Mouse (Mus musculus) hindbrain, embryonic 15.5 days (tissue): ENCODE results near the gene Lysmd1. TPM values are rescaled to one million over a fixed set of nuclear protein-coding genes. Genes with fewer than 3 reads are reported as not detected.

Experiments used
- ATAC-seq: fragments of 200-750 bp; cut with Nextera tagmentation; 2 replicates; pipeline ENCODE4 v1.8.0; 2017; ENCODE audit warnings: low read depth, moderate number of reproducible peaks, moderate TSS enrichment; ENCODE audit not compliant: low FRiP score
- H3K27ac ChIP-seq: fragments of 300-500 bp; sonication (generic); replicated peaks from 2 replicates; pipeline ENCODE4 v1.5.1; 2015; ENCODE audit warnings: mild to moderate bottlenecking, inconsistent platforms
- H3K27me3 ChIP-seq: fragments of 300-500 bp; sonication (generic); 2 replicates; pipeline ENCODE4 v1.6.1; 2015; ENCODE audit warnings: control low read depth, inconsistent platforms
- H3K36me3 ChIP-seq: fragments of 300-500 bp; sonication (generic); 2 replicates; pipeline ENCODE4 v1.6.1; 2015; ENCODE audit warnings: control low read depth, inconsistent platforms
- H3K4me1 ChIP-seq: fragments of 300-500 bp; sonication (generic); replicated peaks from 2 replicates; pipeline ENCODE4 v1.6.1; 2015; ENCODE audit warnings: control low read depth, inconsistent platforms
- H3K4me2 ChIP-seq: fragments of 300-500 bp; sonication (generic); 2 replicates; pipeline ENCODE4 v1.6.1; 2015; ENCODE audit warnings: moderate library complexity, mild to moderate bottlenecking, inconsistent platforms
- H3K4me3 ChIP-seq: fragments of 300-500 bp; sonication (generic); 2 replicates; pipeline ENCODE4 v1.5.1; 2015; ENCODE audit warnings: mild to moderate bottlenecking, inconsistent platforms
- H3K9ac ChIP-seq: fragments of 300-500 bp; sonication (generic); 2 replicates; pipeline ENCODE4 v1.6.1; 2015; ENCODE audit warnings: inconsistent platforms
- H3K9me3 ChIP-seq: fragments of 300-500 bp; sonication (generic); 2 replicates; pipeline ENCODE4 v1.6.1; 2016; ENCODE audit warnings: control low read depth, inconsistent platforms
- whole genome bisulfite sequencing: fragments of 180-500 bp; shearing (Covaris S2); methylation state at CpG from one replicate; pipeline ENCODE4 v1.1.7; 2015; 5-methylcytosine and 5-hydroxymethylcytosine counted together
- microRNA-seq: library from miRNA; unstranded; fragments of <30 nt; microRNA quantifications from one replicate; pipeline ENCODE4, GENCODE M21; 2016
- polyA plus RNA-seq: library from polyadenylated mRNA; unstranded; fragments of >200 nt; fragmentation: Nextera tagmentation; extraction: Ambion mirVana; gene quantifications from 2 replicates; pipeline ENCODE4 v1.2.1, GENCODE M21; 2015

Lysmd1 gene
- polyA plus RNA-seq, 1 experiment from 2014 or later: 45.0 TPM

DNA sequence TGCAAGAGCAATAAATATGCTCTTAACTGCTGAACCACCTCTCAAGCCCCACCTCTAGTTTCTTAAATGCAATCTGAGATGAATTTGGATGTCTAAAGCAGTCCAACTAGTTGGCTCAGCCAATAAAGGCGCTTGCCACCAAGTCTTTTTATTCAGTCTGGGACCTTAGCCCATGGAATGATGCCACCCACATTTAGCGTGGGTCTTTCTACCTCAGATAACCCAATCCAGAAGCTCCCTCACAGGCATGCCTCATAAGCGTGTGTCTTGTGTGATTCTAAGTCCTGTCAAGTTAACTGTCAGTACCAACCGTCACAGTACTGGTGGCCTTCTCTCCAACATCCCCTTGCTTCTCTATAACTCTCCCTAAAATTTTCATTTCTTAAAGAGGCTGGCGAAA, 45.1 kb downstream of the Lysmd1 start:
- Histone ChIP-seq H3K27ac (no peak overlapping the region), H3K4me3 (no peak overlapping the region), H3K4me2 (no peak overlapping the region), H3K9ac (no peak overlapping the region), H3K36me3 (no peaks in the 10 kb centered on the region), H3K4me1 (peaks cover 5% of the 10 kb centered on the region), H3K27me3 (no peaks in the 10 kb centered on the region), H3K9me3 (no peaks in the 10 kb centered on the region)
- no peak for ATAC-seq
- WGBS: 92% methylated on average over 5 of the region's 5 CpGs

DNA sequence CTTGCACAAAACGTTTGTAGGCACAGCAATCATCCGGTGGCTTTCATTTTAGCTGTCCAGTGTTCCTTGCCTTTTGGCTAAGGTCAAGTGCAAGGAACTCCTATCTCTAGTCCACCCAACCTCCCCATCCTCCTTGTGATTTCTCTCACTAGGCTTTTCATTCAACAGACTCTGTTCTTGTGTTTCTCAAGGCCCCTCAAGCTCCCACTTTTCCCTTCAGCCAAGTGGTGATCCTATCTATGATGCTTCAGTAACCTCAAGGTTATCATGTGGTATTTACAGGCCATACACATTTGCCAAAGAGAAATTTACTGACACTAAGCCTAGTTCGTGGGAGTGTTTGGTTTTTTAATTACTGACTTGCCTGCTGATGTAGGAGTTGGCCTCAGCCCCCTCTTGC, 46.0 kb downstream of the Lysmd1 start:
- Histone ChIP-seq H3K27me3 (no peaks in the 10 kb centered on the region), H3K9ac (no peak overlapping the region), H3K9me3 (no peaks in the 10 kb centered on the region), H3K4me3 (no peak overlapping the region), H3K27ac (no peak overlapping the region), H3K36me3 (no peaks in the 10 kb centered on the region; the same call in 1 of the 2 replicates), H3K4me2 (no peak overlapping the region), H3K4me1 (no peaks in the 10 kb centered on the region)
- WGBS: 74% methylated on average over 3 of the region's 3 CpGs
- no peak for ATAC-seq

DNA sequence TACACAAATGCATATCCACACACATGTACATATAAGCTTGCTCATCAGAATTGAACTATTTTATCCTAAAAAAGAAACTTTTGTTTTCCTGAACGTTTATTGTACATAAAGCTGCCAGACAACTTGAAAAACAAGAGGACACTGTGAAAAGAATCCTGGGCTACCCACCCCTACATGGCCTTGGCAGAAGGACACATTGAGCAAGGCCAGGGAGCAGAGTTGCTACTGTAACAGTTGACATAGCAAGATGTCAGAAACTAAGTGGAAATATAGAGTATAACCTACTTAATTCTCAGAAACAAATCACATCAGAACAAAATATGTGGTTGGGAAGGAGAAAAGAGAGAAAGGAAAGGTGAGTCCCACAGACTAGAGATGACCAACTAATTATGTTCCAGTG, 48.0 kb downstream of the Lysmd1 start:
- no peak for ATAC-seq
- 66% methylated on average over 1 of the region's 1 CpGs for WGBS
- Histone ChIP-seq H3K9me3 (no peaks in the 10 kb centered on the region), H3K27ac (no peak overlapping the region), H3K27me3 (no peaks in the 10 kb centered on the region), H3K9ac (no peak overlapping the region), H3K36me3 (peaks cover 12% of the 10 kb centered on the region), H3K4me2 (no peak overlapping the region), H3K4me1 (no peaks in the 10 kb centered on the region), H3K4me3 (no peak overlapping the region)

DNA sequence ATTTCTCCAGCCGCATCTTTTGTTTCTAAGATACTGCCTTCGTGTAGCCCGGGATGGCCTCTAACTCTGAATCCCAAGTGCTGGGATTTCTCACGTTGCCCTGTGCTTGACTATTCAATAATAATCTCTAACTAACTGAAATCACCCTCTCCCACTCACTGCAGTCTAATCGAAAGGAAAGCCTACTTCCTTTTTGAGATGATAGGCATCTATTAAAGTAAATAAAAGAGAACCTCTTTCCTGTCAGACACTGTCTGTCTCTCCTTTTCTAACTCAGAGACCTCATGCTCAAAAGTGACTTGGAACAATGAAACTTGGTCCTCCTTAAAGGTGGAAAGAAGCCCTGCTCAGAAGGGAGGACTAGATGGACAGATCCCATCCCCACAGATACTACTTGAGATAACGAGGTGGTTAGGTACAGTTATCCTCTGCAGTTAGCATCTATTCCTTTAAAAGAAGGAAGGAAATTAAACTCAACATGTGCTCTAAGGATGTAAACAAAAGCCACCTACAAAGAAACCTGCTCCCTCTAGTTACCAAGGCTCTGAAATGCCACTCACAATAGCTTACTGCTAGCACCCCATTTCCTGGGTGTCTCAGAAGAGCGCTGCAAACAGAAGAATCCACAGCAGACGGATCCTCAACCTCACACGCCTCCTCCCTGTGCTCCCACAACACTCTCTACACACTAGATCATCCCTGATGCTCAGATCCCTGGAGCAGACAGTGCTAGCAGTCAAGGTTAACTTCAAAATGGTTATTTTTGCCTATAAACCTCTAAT, 51.1 kb downstream of the Lysmd1 start:
- 96% methylated on average over 9 of the region's 9 CpGs for WGBS

DNA sequence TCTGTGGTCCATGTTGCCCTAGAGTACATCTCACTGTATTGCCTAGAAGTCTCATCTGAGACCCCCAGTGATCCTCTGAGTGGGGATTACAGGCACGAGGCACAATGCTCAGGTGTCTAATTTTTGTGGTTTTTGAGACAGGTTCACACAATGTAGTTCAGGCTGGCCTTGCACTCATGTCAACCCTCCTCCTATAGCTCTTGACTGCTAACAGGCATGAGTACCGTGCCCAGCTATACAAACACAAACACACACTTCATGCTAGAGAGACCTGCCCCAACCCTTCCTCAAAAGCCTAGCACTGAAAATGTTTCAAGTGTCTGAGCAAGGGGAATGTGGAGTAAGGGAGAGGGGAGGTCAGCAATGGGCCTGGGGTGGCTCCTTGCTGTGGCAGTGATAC, 52.2 kb downstream of the Lysmd1 start:
- Histone ChIP-seq H3K4me3 (no peak overlapping the region), H3K4me1 (no peaks in the 10 kb centered on the region), H3K27ac (no peak overlapping the region), H3K4me2 (no peak overlapping the region), H3K9me3 (no peaks in the 10 kb centered on the region), H3K27me3 (no peaks in the 10 kb centered on the region), H3K36me3 (peaks cover 38% of the 10 kb centered on the region), H3K9ac (no peak overlapping the region)
- ATAC-seq: no peak
- 96% methylated on average over 2 of the region's 2 CpGs for WGBS

More for the DNA sequence above, 51.1 kb downstream of the Lysmd1 start:
- no peaks in the 10 kb centered on the region for H3K4me1 ChIP-seq
- no peak overlapping the region for H3K27ac ChIP-seq
- peaks cover 38% of the 10 kb centered on the region for H3K36me3 ChIP-seq
- no peak overlapping the region for H3K9ac ChIP-seq
- no peaks in the 10 kb centered on the region for H3K9me3 ChIP-seq
- H3K27me3 ChIP-seq: no peaks in the 10 kb centered on the region
- no peak overlapping the region for H3K4me3 ChIP-seq
- ATAC-seq: no peak
- H3K4me2 ChIP-seq: no peak overlapping the region

DNA sequence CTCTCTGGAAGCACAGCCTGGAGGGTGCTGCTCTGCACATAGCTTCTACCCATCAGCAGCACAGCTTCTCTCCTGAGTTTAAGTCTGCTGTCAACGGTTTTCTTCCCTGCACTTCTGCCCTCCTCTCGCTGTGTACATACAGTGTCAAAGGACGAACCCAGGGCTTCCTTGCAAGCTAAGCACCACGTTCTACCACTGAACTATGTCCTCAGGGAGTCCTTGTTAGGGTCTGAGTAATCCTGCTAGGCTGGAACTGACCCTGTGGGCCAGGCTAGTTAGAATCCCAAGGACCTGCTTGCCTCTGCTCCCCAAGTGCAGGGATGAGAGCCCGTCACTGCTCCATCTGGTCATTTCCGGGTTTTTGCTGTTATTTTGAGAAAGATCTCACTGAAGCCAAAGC, 53.0 kb downstream of the Lysmd1 start:
- H3K4me2 ChIP-seq: no peak overlapping the region
- no peak overlapping the region for H3K27ac ChIP-seq
- no peak overlapping the region for H3K4me3 ChIP-seq
- no peaks in the 10 kb centered on the region for H3K4me1 ChIP-seq
- peaks cover 39% of the 10 kb centered on the region for H3K36me3 ChIP-seq
- H3K9ac ChIP-seq: no peak overlapping the region
- no peak for ATAC-seq
- H3K9me3 ChIP-seq: no peaks in the 10 kb centered on the region
- H3K27me3 ChIP-seq: no peaks in the 10 kb centered on the region
- WGBS: 95% methylated on average over 6 of the region's 6 CpGs

Small RNA genes within 50 kb of the gene (microRNA-seq; reads per million reads assigned to microRNA genes)
- not detected for gene Mir8099-1

Other genes with a start within 250 kb of the Lysmd1 start
- gene Psmb4, start 247.1 kb upstream of the Lysmd1 start, polyA plus RNA-seq: 352 and 354 TPM in 2 replicates
- gene Selenbp1, start 201.0 kb upstream of the Lysmd1 start, polyA plus RNA-seq: 15.5 and 16.4 TPM in 2 replicates
- 6.9 and 7.1 TPM in 2 replicates for gene Rfx5, start 180.0 kb upstream of the Lysmd1 start, polyA plus RNA-seq
- gene Pi4kb, start 159.4 kb upstream of the Lysmd1 start, polyA plus RNA-seq: 21.8 and 27.3 TPM in 2 replicates
- gene Zfp687, start 118.6 kb upstream of the Lysmd1 start, polyA plus RNA-seq: 18.9 and 21.2 TPM in 2 replicates
- gene Psmd4, start 91.5 kb upstream of the Lysmd1 start, polyA plus RNA-seq: 260 and 276 TPM in 2 replicates
- gene Pip5k1a, start 27.2 kb upstream of the Lysmd1 start, polyA plus RNA-seq: 15.2 and 15.8 TPM in 2 replicates
- gene Vps72, start 23.1 kb upstream of the Lysmd1 start, polyA plus RNA-seq: 167 and 176 TPM in 2 replicates
- 1.7 and 1.8 TPM in 2 replicates for gene Tmod4, start 9.6 kb upstream of the Lysmd1 start, polyA plus RNA-seq
- 84.0 and 88.6 TPM in 2 replicates for gene Scnm1, start 77 bp upstream of the Lysmd1 start, polyA plus RNA-seq
- gene Tnfaip8l2, start 8.3 kb downstream of the Lysmd1 start, polyA plus RNA-seq: 3.9 and 4.2 TPM in 2 replicates
- gene Sema6c, start 26.4 kb downstream of the Lysmd1 start, polyA plus RNA-seq: 33.0 and 34.7 TPM in 2 replicates
- gene Gabpb2, start 83.8 kb downstream of the Lysmd1 start, polyA plus RNA-seq: 3.4 and 3.6 TPM in 2 replicates
- gene Cdc42se1, start 94.6 kb downstream of the Lysmd1 start, polyA plus RNA-seq: 57.1 and 59.3 TPM in 2 replicates
- 323 and 341 TPM in 2 replicates for gene Mllt11, start 98.1 kb downstream of the Lysmd1 start, polyA plus RNA-seq
- gene Gm128, start 107.5 kb downstream of the Lysmd1 start, polyA plus RNA-seq: 0.13 and 0.19 TPM in 2 replicates
- gene Bnipl, start 117.1 kb downstream of the Lysmd1 start, polyA plus RNA-seq: 0.29 TPM in 1 of 2 replicates, not detected in the other
- gene Mindy1, start 147.3 kb downstream of the Lysmd1 start, polyA plus RNA-seq: 34.5 and 36.6 TPM in 2 replicates
- gene Prune1, start 148.0 kb downstream of the Lysmd1 start, polyA plus RNA-seq: 66.5 and 69.9 TPM in 2 replicates
- gene Anxa9, start 173.1 kb downstream of the Lysmd1 start, polyA plus RNA-seq: 0.47 and 0.72 TPM in 2 replicates
- 92.7 and 101 TPM in 2 replicates for gene Cers2, start 180.7 kb downstream of the Lysmd1 start, polyA plus RNA-seq
- 39.3 and 42.7 TPM in 2 replicates for gene Setdb1, start 223.1 kb downstream of the Lysmd1 start, polyA plus RNA-seq